Mouse (Mus musculus): ENCODE measurements around the gene Adamts15.
A peak's percentile ranks its signal among the peaks of the same experiment; 100 is the strongest.

GRCm38 (mm10) chr9:30942512-30943313, 20.5 kb upstream of the Adamts15 start, which contains the start of gene Adamts8:
- TF ChIP-seq EP300 (IDR thresholded peaks at IDR 0.05; ENCODE audit: low read depth) (no peak), CTCF (IDR thresholded peaks at IDR 0.05; ENCODE audit: low read depth) (0 out of 2 replicates have a peak, but pooled peaks have one; percentile 12)
